Mouse (Mus musculus) left cerebral cortex, adult 9 months (tissue): ENCODE results near the gene Aifm3.

Experiments used
- DNase-seq, 2 experiments: peaks; one replicate each; pipeline ENCODE4 v3.0.0; 2022; ENCODE audit warnings: low spot score in 2 of 2

Gene Aifm3

DNA sequence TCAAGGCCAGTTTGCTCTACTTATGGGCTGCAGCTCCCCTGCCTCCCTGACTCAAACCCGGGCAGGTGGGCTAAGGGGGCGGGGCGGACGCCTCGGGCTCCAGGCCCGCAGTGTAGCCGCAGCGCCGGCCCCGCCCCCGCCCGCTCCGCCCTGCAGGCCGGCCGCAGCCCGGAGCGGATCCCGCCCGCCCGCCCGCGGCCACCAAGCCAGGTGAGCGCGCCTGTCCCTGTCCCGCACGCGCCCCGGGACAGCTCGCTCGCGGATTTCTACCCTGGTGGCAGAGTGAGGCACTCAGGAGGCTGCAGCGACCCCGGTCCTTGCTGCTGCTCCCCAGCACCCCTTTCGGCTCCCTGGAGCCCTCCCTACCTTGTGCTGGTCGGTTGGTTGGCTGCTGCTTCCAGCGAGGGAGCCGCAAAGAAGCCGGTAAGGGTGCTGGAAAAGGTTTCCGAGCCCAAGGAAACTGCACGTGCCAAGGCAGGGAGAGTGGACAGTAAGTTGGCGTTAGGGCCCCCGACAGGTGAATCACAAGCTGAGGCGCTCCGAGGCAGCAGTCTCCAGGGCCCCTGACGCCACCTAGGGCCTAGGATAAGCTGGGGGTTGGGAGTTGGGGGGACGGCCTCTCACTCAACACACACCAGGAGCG, at the start of gene Aifm3:
Aifm3 (plus strand) TSS at position 143 of the 643 bp plus-strand sequence.
- no peak for DNase-seq

GRCm38 (mm10) chr16:17451541-17452372, 37.7 kb upstream of the Aifm3 start, which contains the start of gene Crkl:
Gene Crkl (plus strand): TSS chr16:17451987.
- DNase-seq = peak; percentile 88 to 97

- peak; percentile 16 to 31 for DNase-seq
These were observed 37.1 kb upstream of the Aifm3 start for GRCm38 (mm10) chr16:17452373-17452715.

- DNase-seq = no peak
These were observed 32.5 kb upstream of the Aifm3 start for GRCm38 (mm10) chr16:17456901-17457300.

DNA sequence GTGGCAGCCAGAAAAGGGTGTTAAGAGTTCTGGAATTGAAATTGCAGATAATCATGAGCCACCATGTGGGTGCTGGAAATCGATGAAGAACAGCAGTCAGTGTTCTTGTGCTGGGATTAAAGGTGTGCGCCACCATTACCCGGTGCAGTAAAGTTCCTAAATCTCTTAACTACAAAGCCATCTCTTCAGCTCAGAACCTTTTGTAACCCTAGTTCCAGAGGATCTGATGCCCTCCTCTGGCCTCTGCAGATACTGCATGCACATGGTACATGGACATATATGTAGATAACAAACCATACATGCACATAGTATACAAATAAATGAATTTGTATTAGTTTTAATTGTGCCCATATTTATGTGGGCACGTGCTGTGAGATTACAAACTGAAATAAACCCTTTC, 29.2 kb upstream of the Aifm3 start:
- no peak for DNase-seq

GRCm38 (mm10) chr16:17461596-17461995, 27.8 kb upstream of the Aifm3 start:
- no peak for DNase-seq

- no peak for DNase-seq
These were observed 26.2 kb upstream of the Aifm3 start for GRCm38 (mm10) chr16:17463184-17463583.

GRCm38 (mm10) chr16:17466875-17467663, 22.3 kb upstream of the Aifm3 start:
- DNase-seq = no peak

DNA sequence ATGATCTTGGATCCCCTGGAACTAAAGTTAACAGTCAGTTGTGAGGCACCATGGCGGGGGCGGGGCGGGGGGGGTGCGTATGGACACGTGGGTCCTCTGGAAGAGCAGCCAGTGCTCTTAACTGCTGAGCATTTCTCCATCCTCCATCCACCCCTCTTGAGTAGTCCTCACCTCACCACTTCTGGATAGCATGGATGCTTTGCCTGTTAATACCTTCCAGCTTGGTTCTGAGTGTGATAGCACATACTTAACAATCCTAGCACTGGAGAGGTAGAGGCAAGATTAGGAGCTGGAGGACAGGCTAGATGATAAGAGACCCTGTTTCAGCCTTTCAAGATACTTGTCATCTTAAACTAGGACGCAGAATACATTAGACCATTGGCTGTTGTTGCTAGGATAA, 16.9 kb upstream of the Aifm3 start:
- DNase-seq = no peak

DNA sequence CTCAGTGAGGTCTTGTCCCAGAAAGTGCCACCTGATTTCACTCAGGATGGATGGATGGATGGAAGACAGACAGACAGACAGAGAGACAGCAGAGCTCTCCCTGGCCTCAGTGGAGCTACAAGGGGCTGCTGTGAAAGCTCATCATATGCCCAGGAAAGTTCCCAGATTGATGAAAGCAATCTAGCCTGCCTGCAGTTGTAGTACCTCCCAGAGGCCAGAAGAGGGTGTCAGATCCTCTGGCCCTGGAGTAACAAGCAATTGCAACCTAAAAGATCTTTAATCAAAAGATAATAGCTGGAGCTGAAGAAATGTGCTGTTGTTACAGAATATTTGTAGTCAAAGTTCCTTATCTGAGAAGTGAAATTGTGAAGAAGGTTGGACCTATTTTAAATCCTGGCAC, 15.3 kb upstream of the Aifm3 start:
- peak in 1 of 2 experiments; percentile 56 for DNase-seq

DNA sequence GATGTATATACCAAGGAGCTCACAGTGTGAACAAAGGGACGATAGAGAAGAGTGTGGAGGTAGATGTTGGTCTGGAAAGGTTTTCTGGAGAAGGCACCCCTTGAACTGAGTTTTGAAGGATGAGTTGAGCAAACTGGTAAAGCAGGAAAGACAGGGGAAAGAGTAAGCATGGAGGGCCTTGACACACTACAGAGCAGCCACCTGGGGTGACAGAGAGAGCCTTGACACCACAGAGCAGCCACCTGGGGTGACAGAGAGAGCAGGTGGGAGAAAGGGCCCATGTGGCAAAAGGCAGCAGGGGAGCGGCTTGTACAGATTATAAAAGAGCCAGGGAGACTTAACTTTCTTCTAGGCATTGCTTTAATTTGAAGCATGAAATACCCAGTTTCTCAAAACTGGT, 14.7 kb upstream of the Aifm3 start:
- no peak for DNase-seq

DNA sequence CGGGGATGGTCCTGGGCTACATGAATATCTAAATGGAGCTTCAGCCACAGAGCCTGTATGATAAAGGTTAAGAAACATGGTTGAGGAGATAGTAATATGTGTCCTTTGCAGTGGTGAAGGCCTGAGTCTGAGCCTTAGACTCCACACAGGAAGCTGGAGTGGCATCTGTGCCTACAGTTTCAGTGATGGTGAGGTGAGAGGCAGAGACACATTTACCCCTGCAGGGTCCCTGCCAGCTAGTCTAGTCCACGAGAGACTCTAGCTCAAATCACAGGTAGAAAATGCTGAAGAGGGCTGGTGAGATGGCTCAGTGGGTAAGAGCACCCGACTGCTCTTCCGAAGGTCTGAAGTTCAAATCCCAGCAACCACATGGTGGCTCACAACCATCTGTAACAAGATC, 14.1 kb upstream of the Aifm3 start:
- no peak for DNase-seq

- no peak for DNase-seq
These were observed 11.0 kb upstream of the Aifm3 start for GRCm38 (mm10) chr16:17478331-17478943.

DNA sequence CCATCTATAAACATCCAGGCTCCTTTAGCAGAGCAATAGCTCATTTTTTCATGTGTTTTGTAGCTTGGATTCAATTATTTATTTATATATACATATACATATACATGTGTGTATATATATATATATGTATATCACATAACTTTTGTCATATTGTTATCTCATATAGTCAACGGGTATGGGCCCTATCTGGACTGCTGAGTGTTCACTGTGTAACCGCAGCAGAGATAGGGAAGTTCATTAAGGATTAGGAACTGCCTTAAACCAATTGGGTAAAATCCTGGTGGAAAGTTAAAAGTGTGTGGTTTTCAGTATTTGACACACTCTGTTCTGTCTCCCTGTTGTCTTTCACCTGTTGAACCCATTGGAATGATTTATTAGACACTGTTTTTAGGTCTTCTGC, 7.9 kb upstream of the Aifm3 start:
- DNase-seq = no peak

DNA sequence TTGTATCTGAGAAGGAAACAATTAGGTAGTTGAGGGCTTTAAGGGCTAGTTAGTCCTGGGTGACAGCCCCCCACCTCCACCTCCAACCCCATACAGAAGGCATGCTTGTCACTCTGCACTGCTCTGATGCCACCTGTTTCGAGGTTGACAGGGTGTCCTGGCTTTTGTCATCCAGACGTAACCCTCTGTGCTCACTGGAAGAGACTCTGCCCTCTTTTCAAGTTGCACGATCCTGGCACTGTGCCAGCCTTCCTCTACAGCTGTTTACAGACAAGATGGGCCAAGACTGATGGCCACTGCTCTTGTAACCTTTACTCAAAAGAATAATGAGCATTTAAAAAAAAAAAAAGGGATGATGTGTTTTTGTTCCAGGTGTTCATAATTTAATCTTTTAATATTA, 2.9 kb upstream of the Aifm3 start:
- no peak for DNase-seq

- no peak for DNase-seq
These were observed 638 bp upstream of the Aifm3 start for GRCm38 (mm10) chr16:17488478-17489468.

- DNase-seq = no peak
These were observed 1.7 kb downstream of the Aifm3 start for GRCm38 (mm10) chr16:17491154-17491553.

- peak in 1 of 2 experiments; percentile 52 for DNase-seq
These were observed 2.6 kb downstream of the Aifm3 start for GRCm38 (mm10) chr16:17491896-17492561.

DNA sequence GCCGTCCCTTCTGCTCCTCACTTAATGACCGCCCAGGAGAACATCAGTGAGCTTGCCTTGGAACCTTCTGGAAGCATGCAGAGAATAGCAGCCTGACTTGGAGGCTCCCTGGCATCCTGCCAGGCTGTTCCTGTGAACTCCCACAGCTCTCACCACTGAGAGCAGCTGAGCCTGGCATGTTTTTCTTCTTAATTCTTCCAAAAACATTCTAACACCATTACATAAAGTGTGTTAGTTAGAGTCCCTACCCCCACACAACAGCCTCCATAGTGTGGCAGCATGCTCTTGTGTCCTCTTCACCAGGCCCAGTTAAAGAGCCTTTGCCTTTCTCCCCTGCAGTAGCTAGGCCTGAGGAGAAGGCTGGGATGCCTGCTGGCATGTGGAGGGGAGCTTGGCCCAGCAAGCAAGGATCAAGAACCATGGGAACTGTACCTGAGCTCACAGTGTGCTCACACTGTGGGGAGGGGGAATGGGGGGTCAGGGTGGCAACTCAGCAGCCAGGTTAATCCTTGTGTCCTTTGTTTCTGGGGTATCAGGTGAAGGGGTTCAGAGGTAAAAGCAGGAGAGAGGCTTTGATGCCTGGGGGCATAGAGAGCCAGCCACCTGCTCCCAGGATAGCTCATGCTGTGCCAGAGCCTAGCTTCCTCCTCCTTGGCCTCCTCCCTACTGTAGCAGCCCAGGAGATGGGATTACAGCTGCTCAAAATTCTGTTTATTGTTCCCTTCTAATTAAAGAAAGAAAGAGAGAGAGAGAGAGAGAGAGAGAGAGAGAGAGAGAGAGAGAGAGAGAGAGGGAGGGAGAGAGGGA, 7.3 kb downstream of the Aifm3 start:
- peak; percentile 86 to 90 for DNase-seq
